7 mouse cellular contexts compared by ENCODE assay signal in the genomic region with DNA sequence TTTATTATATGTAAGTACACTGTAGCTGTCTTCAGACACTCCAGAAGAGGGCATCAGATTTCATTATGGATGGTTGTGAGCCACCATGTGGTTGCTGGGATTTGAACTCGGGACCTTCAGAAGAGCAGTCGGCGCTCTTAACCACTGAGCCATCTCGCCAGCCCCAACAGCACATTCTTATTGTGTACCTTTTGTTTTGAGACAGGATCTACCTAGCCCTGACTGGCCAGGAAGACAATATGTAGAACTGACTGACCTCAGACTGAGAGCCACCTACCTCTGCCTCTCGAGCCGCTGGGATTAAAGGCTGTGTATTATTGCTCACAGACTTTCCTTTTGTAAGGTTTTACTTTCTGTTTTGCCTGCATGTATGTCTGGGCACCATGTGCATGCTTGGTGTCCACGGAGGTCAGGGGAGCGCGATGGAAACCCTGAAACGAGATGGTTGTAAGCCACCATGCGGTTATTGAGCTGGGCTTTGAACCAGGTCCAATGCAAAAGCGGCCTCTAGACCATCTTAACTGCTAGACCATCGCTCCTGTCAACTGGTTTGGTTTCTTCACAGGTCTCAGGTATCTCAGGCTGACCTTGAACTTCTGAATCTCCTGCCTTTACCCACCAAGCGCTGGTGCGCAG. TPM values are rescaled to one million over a fixed set of nuclear protein-coding genes. Genes with fewer than 3 reads are reported as not detected.
DNase-seq lines count a peak whose midpoint lies in the region; ATAC-seq and TF ChIP-seq lines count a peak whose summit lies in the region.

No protein-coding gene starts in this region.

- no peaks in the 10 kb centered on the region for H3K4me1 ChIP-seq in lung, embryonic 14.5 days (ENCODE audit: insufficient read depth)
- H3K4me1 ChIP-seq in forebrain, embryonic 13.5 days: peaks cover 17% of the 10 kb centered on the region
- peaks cover 34% of the 10 kb centered on the region for H3K4me1 ChIP-seq in liver, embryonic 13.5 days (replicated peaks)
- peaks cover 7% of the 10 kb centered on the region; the same call in 1 of the 2 replicates for H3K4me1 ChIP-seq in stomach, embryonic 14.5 days (ENCODE audit: control insufficient read depth, insufficient read depth, low read length)

- H3K9ac ChIP-seq in lung, embryonic 14.5 days: peak overlapping the region; percentile 68
- H3K9ac ChIP-seq in forebrain, embryonic 13.5 days: peak overlapping the region; percentile 70
- peak overlapping the region; percentile 94 for H3K9ac ChIP-seq in liver, embryonic 13.5 days
- H3K9ac ChIP-seq in stomach, embryonic 14.5 days (replicated peaks; ENCODE audit: low read depth, low read length): peak overlapping the region; percentile 95

- H3K27ac ChIP-seq in lung, embryonic 14.5 days (ENCODE audit: low read depth): peak overlapping the region; percentile 97
- H3K27ac ChIP-seq in forebrain, embryonic 13.5 days: peak overlapping the region; percentile 82
- peak overlapping the region; percentile 96 for H3K27ac ChIP-seq in liver, embryonic 13.5 days
- H3K27ac ChIP-seq in stomach, embryonic 14.5 days (ENCODE audit: low read length): peak overlapping the region; percentile 97

- H3K4me3 ChIP-seq in lung, embryonic 14.5 days (ENCODE audit: low read depth, low read length): peak overlapping the region; percentile 87
- peak overlapping the region; percentile 91 for H3K4me3 ChIP-seq in forebrain, embryonic 13.5 days
- H3K4me3 ChIP-seq in liver, embryonic 13.5 days (replicated peaks): peak overlapping the region; percentile 80
- H3K4me3 ChIP-seq in stomach, embryonic 14.5 days (ENCODE audit: low read depth, low read length): peak overlapping the region; percentile 95

- no peaks in the 10 kb centered on the region for H3K27me3 ChIP-seq in lung, embryonic 14.5 days (ENCODE audit: insufficient read depth, low read length)
- no peaks in the 10 kb centered on the region for H3K27me3 ChIP-seq in forebrain, embryonic 13.5 days
- no peaks in the 10 kb centered on the region for H3K27me3 ChIP-seq in liver, embryonic 13.5 days
- no peaks in the 10 kb centered on the region for H3K27me3 ChIP-seq in stomach, embryonic 14.5 days (ENCODE audit: control insufficient read depth, insufficient read depth, low read length)

- 67% methylated on average over 15 of the region's 15 CpGs for WGBS in lung, embryonic 14.5 days
- WGBS in forebrain, embryonic 13.5 days: 66% methylated on average over 15 of the region's 15 CpGs
- WGBS in liver, embryonic 13.5 days (ENCODE audit: insufficient replicate concordance): 57% methylated on average over 15 of the region's 15 CpGs
- 67% methylated on average over 15 of the region's 15 CpGs for WGBS in stomach, embryonic 14.5 days

- DNase-seq in lung, embryonic 14.5 days: no peak
- no peak for DNase-seq in lung, adult 18-20 months
- peak; percentile 24 for DNase-seq in adipocyte (ENCODE audit: low spot score)
- DNase-seq in liver, embryonic 13.5 days: no peak
- DNase-seq in right cerebral cortex, postnatal 36 days (ENCODE audit: low spot score in 2 of 2): no peak

- H3K36me3 ChIP-seq in lung, embryonic 14.5 days (ENCODE audit: insufficient read depth): peaks cover 2% of the 10 kb centered on the region; the same call in 1 of the 2 replicates
- H3K36me3 ChIP-seq in forebrain, embryonic 13.5 days (ENCODE audit: poor library complexity, severe bottlenecking): peaks cover 6% of the 10 kb centered on the region
- peaks cover 9% of the 10 kb centered on the region for H3K36me3 ChIP-seq in liver, embryonic 13.5 days
- peaks cover 3% of the 10 kb centered on the region; the same call in 1 of the 2 replicates for H3K36me3 ChIP-seq in stomach, embryonic 14.5 days (ENCODE audit: control insufficient read depth, insufficient read depth, low read length)

- no peak for TF ChIP-seq CTCF in lung, embryonic 14.5 days (IDR thresholded peaks at IDR 0.05; ENCODE audit: low read depth)

- H3K4me2 ChIP-seq in lung, embryonic 14.5 days: peak overlapping the region; percentile 76
- H3K4me2 ChIP-seq in forebrain, embryonic 13.5 days: peak overlapping the region; percentile 97
- H3K4me2 ChIP-seq in liver, embryonic 13.5 days: peak overlapping the region; percentile 95
- peak overlapping the region; percentile 55 for H3K4me2 ChIP-seq in stomach, embryonic 14.5 days (replicated peaks; ENCODE audit: low read depth, low read length)

- ATAC-seq in lung, embryonic 14.5 days (ENCODE audit: insufficient read depth): peak; percentile 12; the same call in 1 of the 2 replicates
- peak; percentile 2; the same call in 1 of the 2 replicates for ATAC-seq in forebrain, embryonic 13.5 days
- ATAC-seq in liver, embryonic 13.5 days (ENCODE audit: low read depth): no peak
- no peak for ATAC-seq in stomach, embryonic 14.5 days (ENCODE audit: insufficient number of reproducible peaks, insufficient read depth, low FRiP score, low read depth)

- no peaks in the 10 kb centered on the region for H3K9me3 ChIP-seq in lung, embryonic 14.5 days (ENCODE audit: low read depth, low read length)
- H3K9me3 ChIP-seq in forebrain, embryonic 13.5 days (replicated peaks): no peaks in the 10 kb centered on the region
- 0 out of 2 replicates have a peak, but pooled peaks cover 2% of the 10 kb centered on the region for H3K9me3 ChIP-seq in liver, embryonic 13.5 days (replicated peaks)
- H3K9me3 ChIP-seq in stomach, embryonic 14.5 days (ENCODE audit: control insufficient read depth, low read depth, low read length): 0 out of 2 replicates have a peak, but pooled peaks cover 2% of the 10 kb centered on the region

RNA-seq across cellular contexts. Expression of gene Nktr, which starts 0.8 kb away (rescaled TPM):
- polyA plus RNA-seq in lung, embryonic 14.5 days (2014; fragmentation: Nextera tagmentation; extraction: Ambion mirVana): 70.4 and 74.2 TPM in 2 replicates
- polyA plus RNA-seq in forebrain, embryonic 13.5 days (2015; fragmentation: Nextera tagmentation; extraction: Ambion mirVana): 69.5 and 70.9 TPM in 2 replicates
- 29.7 and 33.3 TPM in 2 replicates for polyA plus RNA-seq in liver, embryonic 13.5 days (2015; fragmentation: Nextera tagmentation; extraction: Ambion mirVana)
- polyA plus RNA-seq in stomach, embryonic 14.5 days (2014; fragmentation: Nextera tagmentation; extraction: Ambion mirVana): 88.1 and 102 TPM in 2 replicates

RNA-seq across cellular contexts. Expression of gene Ss18l2, which starts 8.1 kb away (rescaled TPM):
- polyA plus RNA-seq in lung, embryonic 14.5 days (2014; fragmentation: Nextera tagmentation; extraction: Ambion mirVana): 105 and 109 TPM in 2 replicates
- 130 and 159 TPM in 2 replicates for polyA plus RNA-seq in forebrain, embryonic 13.5 days (2015; fragmentation: Nextera tagmentation; extraction: Ambion mirVana)
- polyA plus RNA-seq in liver, embryonic 13.5 days (2015; fragmentation: Nextera tagmentation; extraction: Ambion mirVana): 78.9 and 81.9 TPM in 2 replicates
- polyA plus RNA-seq in stomach, embryonic 14.5 days (2014; fragmentation: Nextera tagmentation; extraction: Ambion mirVana): 136 TPM in 2 replicates

RNA-seq across cellular contexts. Expression of gene Sec22c, which starts 12.9 kb away (rescaled TPM):
- polyA plus RNA-seq in lung, embryonic 14.5 days (2014; fragmentation: Nextera tagmentation; extraction: Ambion mirVana): 8.1 and 9.6 TPM in 2 replicates
- polyA plus RNA-seq in forebrain, embryonic 13.5 days (2015; fragmentation: Nextera tagmentation; extraction: Ambion mirVana): 29.9 and 35.1 TPM in 2 replicates
- 3.7 and 3.9 TPM in 2 replicates for polyA plus RNA-seq in liver, embryonic 13.5 days (2015; fragmentation: Nextera tagmentation; extraction: Ambion mirVana)
- polyA plus RNA-seq in stomach, embryonic 14.5 days (2014; fragmentation: Nextera tagmentation; extraction: Ambion mirVana): 10.1 and 12.4 TPM in 2 replicates

RNA-seq across cellular contexts. Expression of gene Zfp651, which starts 40.9 kb away (rescaled TPM):
- 13.6 and 13.8 TPM in 2 replicates for polyA plus RNA-seq in lung, embryonic 14.5 days (2014; fragmentation: Nextera tagmentation; extraction: Ambion mirVana)
- 8.1 and 8.4 TPM in 2 replicates for polyA plus RNA-seq in forebrain, embryonic 13.5 days (2015; fragmentation: Nextera tagmentation; extraction: Ambion mirVana)
- polyA plus RNA-seq in liver, embryonic 13.5 days (2015; fragmentation: Nextera tagmentation; extraction: Ambion mirVana): 1.2 and 1.3 TPM in 2 replicates
- 12.5 and 13.7 TPM in 2 replicates for polyA plus RNA-seq in stomach, embryonic 14.5 days (2014; fragmentation: Nextera tagmentation; extraction: Ambion mirVana)

RNA-seq across cellular contexts. Expression of gene Klhl40, which starts 59.2 kb away (rescaled TPM):
- polyA plus RNA-seq in lung, embryonic 14.5 days (2014; fragmentation: Nextera tagmentation; extraction: Ambion mirVana): 0.17 and 0.30 TPM in 2 replicates
- polyA plus RNA-seq in forebrain, embryonic 13.5 days (2015; fragmentation: Nextera tagmentation; extraction: Ambion mirVana): 0.13 and 0.49 TPM in 2 replicates
- 0.27 and 0.45 TPM in 2 replicates for polyA plus RNA-seq in liver, embryonic 13.5 days (2015; fragmentation: Nextera tagmentation; extraction: Ambion mirVana)
- polyA plus RNA-seq in stomach, embryonic 14.5 days (2014; fragmentation: Nextera tagmentation; extraction: Ambion mirVana): 0.17 and 0.57 TPM in 2 replicates

Comparison
In these comparisons a context has a peak if more than half of its experiments do, and no peak if none do; other contexts are left out.
1. ATAC-seq: peak in lung, embryonic 14.5 days (single experiment) and forebrain, embryonic 13.5 days (single experiment); none in liver, embryonic 13.5 days (single experiment) and stomach, embryonic 14.5 days (single experiment).
2. Peak in every context shown above with its lines, with median percentiles within 50 percentile points of each other: H3K27ac ChIP-seq, H3K4me2 ChIP-seq, H3K4me3 ChIP-seq and H3K9ac ChIP-seq.